13 mouse cellular contexts compared by ENCODE assay signal in the genomic region with DNA sequence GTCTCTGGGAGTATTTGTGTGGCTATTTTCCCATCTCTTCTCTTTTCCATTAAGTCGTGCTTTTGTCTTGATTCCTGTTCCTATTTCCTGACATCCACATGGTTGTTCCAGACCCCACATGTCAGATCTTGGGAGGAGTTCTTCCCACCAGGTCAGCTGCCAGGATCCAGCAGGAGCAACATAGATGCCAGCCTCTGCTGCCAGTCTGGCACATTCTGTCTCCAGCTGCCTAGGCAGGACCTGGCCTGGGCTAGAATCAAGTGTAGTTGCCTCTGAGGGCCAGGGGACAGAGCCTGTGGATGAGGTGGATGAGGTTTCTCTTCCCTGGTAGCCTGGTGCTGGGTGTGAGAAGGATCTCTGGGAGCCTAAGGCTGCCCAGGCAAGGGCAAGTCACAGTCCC. TPM values are rescaled to one million over a fixed set of nuclear protein-coding genes. Genes with fewer than 3 reads are reported as not detected.
DNase-seq lines count a peak whose midpoint lies in the region; ATAC-seq and TF ChIP-seq lines count a peak whose summit lies in the region.
"Had no signal": no experiment of that assay in that cellular context is flagged by ENCODE, and none has a peak within 500 bp of the region (broad histone marks: within the 10 kb centered on the region; RNA-seq: fewer than 3 reads in every experiment).

No protein-coding gene starts in this region.

- H3K36me3 ChIP-seq in hindbrain, embryonic 14.5 days (replicated peaks; ENCODE audit: control insufficient read depth, insufficient read depth), result peaks cover 58% of the 10 kb centered on the region
- H3K36me3 ChIP-seq in hindbrain, postnatal 0 days (ENCODE audit: insufficient read depth, low read length), result peaks cover 29% of the 10 kb centered on the region
- H3K36me3 ChIP-seq in megakaryocyte, embryonic 14.5 days (replicated peaks; ENCODE audit: low read length), result peaks cover 72% of the 10 kb centered on the region

- H3K4me1 ChIP-seq in hindbrain, embryonic 14.5 days (replicated peaks; ENCODE audit: control insufficient read depth, insufficient read depth, low read length), result peaks cover 20% of the 10 kb centered on the region
- peaks cover 19% of the 10 kb centered on the region; the same call in 1 of the 2 replicates for H3K4me1 ChIP-seq in hindbrain, postnatal 0 days (ENCODE audit: insufficient read depth, low read length)
- H3K4me1 ChIP-seq in megakaryocyte, embryonic 14.5 days, result peaks cover 84% of the 10 kb centered on the region

- no peaks in the 10 kb centered on the region for H3K9me3 ChIP-seq in hindbrain, embryonic 14.5 days (ENCODE audit: control insufficient read depth, low read length)
- no peaks in the 10 kb centered on the region for H3K9me3 ChIP-seq in hindbrain, postnatal 0 days (ENCODE audit: low read length)
- no peaks in the 10 kb centered on the region for H3K9me3 ChIP-seq in megakaryocyte, embryonic 14.5 days
- H3K9me3 ChIP-seq: liver, embryonic 13.5 days; midbrain, embryonic 15.5 days had no signal

- no peaks in the 10 kb centered on the region for H3K27me3 ChIP-seq in hindbrain, embryonic 14.5 days (ENCODE audit: control insufficient read depth, insufficient read depth, low read length)
- no peaks in the 10 kb centered on the region for H3K27me3 ChIP-seq in hindbrain, postnatal 0 days (ENCODE audit: insufficient read depth, low read length)
- H3K27me3 ChIP-seq in megakaryocyte, embryonic 14.5 days (replicated peaks), result no peaks in the 10 kb centered on the region
- H3K27me3 ChIP-seq: liver, embryonic 13.5 days; midbrain, embryonic 15.5 days had no signal

- no peak overlapping the region for H3K4me3 ChIP-seq in gastrocnemius, adult 2 months
- no peak overlapping the region for H3K4me3 ChIP-seq in hindbrain, embryonic 14.5 days (replicated peaks; ENCODE audit: low read length)
- no peak overlapping the region for H3K4me3 ChIP-seq in hindbrain, postnatal 0 days (ENCODE audit: low read length)
- peak overlapping the region; percentile 42 for H3K4me3 ChIP-seq in megakaryocyte, embryonic 14.5 days (replicated peaks)
- H3K4me3 ChIP-seq: liver, embryonic 13.5 days; midbrain, embryonic 15.5 days had no signal

- 0 out of 2 replicates have a peak overlapping the region, but pooled peaks have one; percentile 16 for H3K9ac ChIP-seq in hindbrain, embryonic 14.5 days
- no peak overlapping the region for H3K9ac ChIP-seq in hindbrain, postnatal 0 days (replicated peaks; ENCODE audit: low read length)
- H3K9ac ChIP-seq: liver, embryonic 13.5 days; midbrain, embryonic 15.5 days had no signal

- no peak for ATAC-seq in hindbrain, embryonic 14.5 days (ENCODE audit: low FRiP score)
- no peak for ATAC-seq in hindbrain, postnatal 0 days
- no peak for ATAC-seq in megakaryocyte, adult 5-6 weeks (ENCODE audit: poor library complexity, severe bottlenecking)
- ATAC-seq: intestine, postnatal 0 days; midbrain, embryonic 15.5 days had no signal

- intact Hi-C loops in gastrocnemius, adult 2 months (cut with DNase I), result no loop called here

- H3K27ac ChIP-seq in gastrocnemius, adult 2 months, result peak overlapping the region; percentile 77
- H3K27ac ChIP-seq in hindbrain, embryonic 14.5 days, result no peak overlapping the region
- H3K27ac ChIP-seq in hindbrain, postnatal 0 days, result no peak overlapping the region
- H3K27ac ChIP-seq: liver, embryonic 13.5 days; midbrain, embryonic 15.5 days had no signal

- 84% methylated on average over 1 of the region's 1 CpGs for WGBS in hindbrain, embryonic 14.5 days
- WGBS in hindbrain, postnatal 0 days, result 74% methylated on average over 1 of the region's 1 CpGs

- no peak overlapping the region for H3K4me2 ChIP-seq in hindbrain, embryonic 14.5 days (replicated peaks)
- H3K4me2 ChIP-seq in hindbrain, postnatal 0 days (ENCODE audit: low read depth, low read length), result no peak overlapping the region
- H3K4me2 ChIP-seq: liver, embryonic 13.5 days; midbrain, embryonic 15.5 days had no signal

- DNase-seq in gastrocnemius, adult 2 months, result peak; percentile 76
- DNase-seq in gastrocnemius, postnatal 4 days (ENCODE audit: low spot score in 2 of 2), result no peak
- no peak for DNase-seq in hindbrain, embryonic 14.5 days (ENCODE audit: low spot score)
- no peak for DNase-seq in hindbrain, postnatal 0 days (ENCODE audit: low spot score)
- DNase-seq in cerebellum, postnatal 14 days, result peak; percentile 70 to 79
- DNase-seq: kidney, postnatal 14 days; layer of hippocampus, adult 9-11 months; liver, embryonic 13.5 days; lung, postnatal 36 days had no signal

- no peak for TF ChIP-seq CTCF in gastrocnemius, adult 2 months (IDR thresholded peaks at IDR 0.05)
- TF ChIP-seq CTCF in hindbrain, postnatal 0 days (IDR thresholded peaks at IDR 0.05; ENCODE audit: low read depth), result no peak

RNA-seq across cellular contexts. Expression of a gene that starts 5.0 kb away (rescaled TPM):
- total RNA-seq in gastrocnemius, adult 2 months (2021), result 10 to 100 TPM; 45.4 to 52.0 TPM
- total RNA-seq in gastrocnemius, postnatal 4 days (2021), result 10 to 100 TPM; 35.6 to 40.1 TPM
- polyA plus RNA-seq in hindbrain, embryonic 14.5 days (2014; fragmentation: Nextera tagmentation; extraction: Ambion mirVana), result 31.7 and 33.5 TPM in 2 replicates
- total RNA-seq in hindbrain, postnatal 0 days (2014; rRNA removed), result 136 and 149 TPM in 2 replicates
- polyA plus RNA-seq in hindbrain, postnatal 0 days (2015; fragmentation: Nextera tagmentation; extraction: Ambion mirVana), result 27.0 and 29.0 TPM in 2 replicates
- 225 and 608 TPM in 2 replicates for polyA plus RNA-seq in megakaryocyte, embryonic 14.5 days (2012; ENCODE audit: insufficient read depth, low replicate concordance)
- 37.8 and 39.0 TPM in 2 replicates for total RNA-seq in megakaryocyte, adult 5-6 weeks (2015)
- total RNA-seq in megakaryocyte, adult 5-6 weeks (2017), result 7.9 and 12.6 TPM in 2 replicates

RNA-seq across cellular contexts. Expression of a gene that starts 21.4 kb away (rescaled TPM):
- 100 to 1,000 TPM; 205 to 209 TPM for total RNA-seq in gastrocnemius, adult 2 months (2021)
- total RNA-seq in gastrocnemius, postnatal 4 days (2021), result 1,000 to 10,000 TPM; 1,218 to 1,228 TPM
- 4,304 and 4,427 TPM in 2 replicates for polyA plus RNA-seq in hindbrain, embryonic 14.5 days (2014; fragmentation: Nextera tagmentation; extraction: Ambion mirVana)
- total RNA-seq in hindbrain, postnatal 0 days (2014; rRNA removed), result 2,267 and 2,460 TPM in 2 replicates
- 5,475 and 5,597 TPM in 2 replicates for polyA plus RNA-seq in hindbrain, postnatal 0 days (2015; fragmentation: Nextera tagmentation; extraction: Ambion mirVana)
- polyA plus RNA-seq in megakaryocyte, embryonic 14.5 days (2012; ENCODE audit: insufficient read depth, low replicate concordance), result 18.2 and 172 TPM in 2 replicates
- total RNA-seq in megakaryocyte, adult 5-6 weeks (2015), result 3,541 and 3,784 TPM in 2 replicates
- total RNA-seq in megakaryocyte, adult 5-6 weeks (2017), result 1,457 and 1,607 TPM in 2 replicates

RNA-seq across cellular contexts. Expression of a gene that starts 50.4 kb away (rescaled TPM):
- 10 to 100 TPM; 44.2 to 70.3 TPM for total RNA-seq in gastrocnemius, adult 2 months (2021)
- total RNA-seq in gastrocnemius, postnatal 4 days (2021), result 10 to 100 TPM; 96.2 to 97.0 TPM
- polyA plus RNA-seq in hindbrain, embryonic 14.5 days (2014; fragmentation: Nextera tagmentation; extraction: Ambion mirVana), result 239 and 249 TPM in 2 replicates
- 75.5 and 95.0 TPM in 2 replicates for total RNA-seq in hindbrain, postnatal 0 days (2014; rRNA removed)
- polyA plus RNA-seq in hindbrain, postnatal 0 days (2015; fragmentation: Nextera tagmentation; extraction: Ambion mirVana), result 251 and 254 TPM in 2 replicates
- 23.2 and 32.7 TPM in 2 replicates for polyA plus RNA-seq in megakaryocyte, embryonic 14.5 days (2012; ENCODE audit: insufficient read depth, low replicate concordance)
- total RNA-seq in megakaryocyte, adult 5-6 weeks (2015), result 235 and 240 TPM in 2 replicates
- 173 and 184 TPM in 2 replicates for total RNA-seq in megakaryocyte, adult 5-6 weeks (2017)

Comparison
In these comparisons a context has a peak if more than half of its experiments do, and no peak if none do; other contexts are left out.
1. DNase-seq: peak in gastrocnemius, adult 2 months (single experiment) and cerebellum, postnatal 14 days (2 of 2); none in gastrocnemius, postnatal 4 days (0 of 2), hindbrain, embryonic 14.5 days (single experiment) and hindbrain, postnatal 0 days (single experiment).
2. RNA of a gene that starts 21.4 kb away (total RNA-seq): 1,457 to 3,784 TPM in megakaryocyte, adult 5-6 weeks, 2,267 to 2,460 TPM in hindbrain, postnatal 0 days and 1,218 to 1,228 TPM in gastrocnemius, postnatal 4 days; 205 to 209 TPM in gastrocnemius, adult 2 months; every median in the first group is over 4 times any median in the second.